Mouse (Mus musculus) midbrain, embryonic 14.5 days (tissue): ENCODE data around the gene Foxj2. TPM values are rescaled to one million over a fixed set of nuclear protein-coding genes. Genes with fewer than 3 reads are reported as not detected.
A peak's percentile ranks its signal among the peaks of the same experiment; 100 is the strongest.

Experiments used
- ATAC-seq: fragments of 200-750 bp; cut with Nextera tagmentation; 2 replicates; pipeline ENCODE4 v1.8.0; 2017; ENCODE audit warnings: moderate number of reproducible peaks, moderate library complexity; ENCODE audit not compliant: low FRiP score, low TSS enrichment
- DNase-seq: peaks from one replicate; pipeline ENCODE4 v3.0.0-alpha.2; 2015
- H3K27ac ChIP-seq: fragments of 300-500 bp; sonication (generic); replicated peaks from 2 replicates; pipeline ENCODE4 v1.5.1; 2014; ENCODE audit warnings: mild to moderate bottlenecking, low read depth, low read length, moderate library complexity
- H3K27me3 ChIP-seq: fragments of 300-500 bp; sonication (generic); 2 replicates; pipeline ENCODE4 v1.6.1; 2014; ENCODE audit warnings: low read length, control low read depth, mixed read lengths; ENCODE audit not compliant: control insufficient read depth, insufficient read depth
- H3K36me3 ChIP-seq: fragments of 300-500 bp; sonication (generic); 2 replicates; pipeline ENCODE4 v1.6.1; 2014; ENCODE audit warnings: low read length, control low read depth; ENCODE audit not compliant: control insufficient read depth, insufficient read depth
- H3K4me1 ChIP-seq: fragments of 300-500 bp; sonication (generic); 2 replicates; pipeline ENCODE4 v1.6.1; 2014; ENCODE audit warnings: mild to moderate bottlenecking, antibody characterized with exemption, low read length, control low read depth; ENCODE audit not compliant: control insufficient read depth, insufficient read depth
- H3K4me2 ChIP-seq: fragments of 300-500 bp; sonication (generic); 2 replicates; pipeline ENCODE4 v1.6.1; 2014; ENCODE audit warnings: mild to moderate bottlenecking, low read length, moderate library complexity
- H3K4me3 ChIP-seq: fragments of 300-500 bp; sonication (generic); replicated peaks from 2 replicates; pipeline ENCODE4 v1.5.1; 2014; ENCODE audit warnings: low read depth, low read length
- H3K9ac ChIP-seq: fragments of 300-500 bp; sonication (generic); replicated peaks from 2 replicates; pipeline ENCODE4 v1.6.1; 2014; ENCODE audit warnings: mild to moderate bottlenecking, low read length, moderate library complexity
- H3K9me3 ChIP-seq: fragments of 300-500 bp; sonication (generic); 2 replicates; pipeline ENCODE4 v1.6.1; 2016; ENCODE audit warnings: low read length, control low read depth, mixed read lengths; ENCODE audit not compliant: control insufficient read depth
- WGBS: fragments of 180-500 bp; shearing (Covaris S2); extraction: QIAGEN DNeasy Blood & Tissue Kit; methylation state at CpG from one replicate; pipeline ENCODE4 v1.1.7; 2014; 5-methylcytosine and 5-hydroxymethylcytosine counted together
- polyA plus RNA-seq: library from polyadenylated mRNA; unstranded; fragments of >200 nt; fragmentation: Nextera tagmentation; extraction: Ambion mirVana; gene quantifications from 2 replicates; pipeline ENCODE4 v1.2.1, GENCODE M21; 2014

The Foxj2 gene
- polyA plus RNA-seq, 1 experiment from 2014 or later = 9.0 TPM

DNA sequence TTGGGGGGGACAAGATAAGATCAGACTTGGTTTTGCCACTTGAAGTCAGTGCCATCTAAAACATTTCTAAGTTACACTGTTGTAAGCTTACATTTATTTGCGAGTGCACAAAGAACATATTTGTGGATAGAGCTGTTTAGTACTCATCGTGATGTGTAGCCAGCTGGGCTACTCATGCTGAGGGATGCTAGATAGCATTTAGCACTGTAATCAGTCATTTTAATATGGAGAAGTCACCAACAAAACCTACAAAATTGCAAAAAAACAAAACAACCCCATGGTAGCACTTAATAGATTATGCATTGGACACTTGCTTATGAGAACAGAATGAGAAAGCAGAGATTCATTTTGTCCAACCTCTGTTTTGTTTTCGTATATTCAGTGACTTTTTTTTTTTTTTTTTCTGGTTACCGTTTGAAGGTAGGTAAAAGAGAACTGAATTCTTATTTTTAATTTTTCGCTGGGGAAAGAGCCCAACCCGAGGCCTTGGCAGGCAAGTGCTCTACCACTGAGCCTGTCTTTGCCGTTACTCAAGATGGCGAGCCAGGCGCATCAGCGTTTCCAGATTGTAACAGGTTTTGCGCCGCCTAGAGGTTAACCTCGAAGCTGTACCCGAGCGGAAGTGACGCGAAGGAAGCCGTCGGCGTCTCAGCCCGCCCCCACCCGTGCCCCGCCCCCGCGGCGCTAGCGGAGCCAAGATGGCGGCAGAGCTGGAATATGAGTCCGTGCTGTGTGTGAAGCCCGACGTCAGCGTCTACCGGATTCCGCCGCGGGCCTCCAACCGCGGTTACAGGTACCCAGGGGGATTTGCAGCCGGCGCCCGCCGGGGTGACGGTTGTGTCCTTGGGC lies 54.4 kb downstream of the Foxj2 start, which contains the start of gene Necap1:
Gene Necap1 (plus strand): TSS at position 604 of the 849 bp plus-strand sequence.
- WGBS = 8% methylated on average over 43 of the region's 43 CpGs
- H3K27me3 ChIP-seq = peaks cover 3% of the 10 kb centered on the region; the same call in 1 of the 2 replicates
- ATAC-seq = peak; percentile 99

DNA sequence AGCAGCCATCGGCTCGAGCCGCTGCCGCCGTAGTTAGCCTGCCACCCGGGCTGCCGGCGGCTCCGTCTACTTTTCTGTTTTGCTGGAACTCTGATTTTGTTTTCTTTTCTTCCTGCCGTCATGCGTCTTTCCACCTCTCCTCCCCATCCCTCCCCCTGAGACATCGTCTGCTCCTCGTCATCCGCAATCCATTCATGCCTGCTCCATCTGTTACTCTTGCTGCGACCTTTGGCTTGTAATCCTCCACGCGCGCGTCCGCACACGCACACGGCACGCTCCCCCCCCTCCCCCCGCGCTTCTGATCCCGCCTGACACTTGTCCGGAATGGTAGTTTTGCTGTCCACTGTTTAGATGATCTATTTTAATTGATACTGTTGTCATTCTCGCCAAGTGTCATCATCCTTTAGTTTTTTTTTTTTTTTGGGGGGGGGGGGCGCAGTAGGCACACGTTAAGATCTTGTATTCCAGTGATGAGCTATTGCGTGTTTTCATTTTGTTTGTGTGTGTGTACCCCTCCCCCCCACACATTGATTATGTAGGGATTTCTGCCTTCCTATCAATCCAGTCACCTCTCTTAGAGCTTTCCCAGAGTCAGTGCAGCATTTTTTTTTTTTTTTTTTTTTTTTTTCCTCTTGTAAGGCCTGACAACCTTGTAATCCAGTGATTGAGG lies 55.1 kb downstream of the Foxj2 start:
- Histone ChIP-seq H3K4me1 (peaks cover 5% of the 10 kb centered on the region), H3K4me3 (peak overlapping the region; percentile 86), H3K27ac (peak overlapping the region; percentile 93), H3K9ac (peak overlapping the region; percentile 83), H3K27me3 (peaks cover 3% of the 10 kb centered on the region; the same call in 1 of the 2 replicates), H3K4me2 (peak overlapping the region; percentile 67), H3K9me3 (no peaks in the 10 kb centered on the region), H3K36me3 (peaks cover 23% of the 10 kb centered on the region)
- DNase-seq (peak; percentile 73), ATAC-seq (peak; percentile 81)
- under 1% methylated on average over 31 of the region's 31 CpGs for WGBS

More for the DNA sequence above, 54.4 kb downstream of the Foxj2 start, which contains the start of gene Necap1:
- Histone ChIP-seq H3K4me1 (peaks cover 5% of the 10 kb centered on the region), H3K27ac (peak within 1 kb of the TSS; percentile 93), H3K4me2 (peak within 1 kb of the TSS; percentile 67), H3K4me3 (peak within 1 kb of the TSS; percentile 86), H3K36me3 (peaks cover 16% of the 10 kb centered on the region), H3K9ac (peak within 1 kb of the TSS; percentile 83), H3K9me3 (no peaks in the 10 kb centered on the region)
- DNase-seq = peak; percentile 100

DNA sequence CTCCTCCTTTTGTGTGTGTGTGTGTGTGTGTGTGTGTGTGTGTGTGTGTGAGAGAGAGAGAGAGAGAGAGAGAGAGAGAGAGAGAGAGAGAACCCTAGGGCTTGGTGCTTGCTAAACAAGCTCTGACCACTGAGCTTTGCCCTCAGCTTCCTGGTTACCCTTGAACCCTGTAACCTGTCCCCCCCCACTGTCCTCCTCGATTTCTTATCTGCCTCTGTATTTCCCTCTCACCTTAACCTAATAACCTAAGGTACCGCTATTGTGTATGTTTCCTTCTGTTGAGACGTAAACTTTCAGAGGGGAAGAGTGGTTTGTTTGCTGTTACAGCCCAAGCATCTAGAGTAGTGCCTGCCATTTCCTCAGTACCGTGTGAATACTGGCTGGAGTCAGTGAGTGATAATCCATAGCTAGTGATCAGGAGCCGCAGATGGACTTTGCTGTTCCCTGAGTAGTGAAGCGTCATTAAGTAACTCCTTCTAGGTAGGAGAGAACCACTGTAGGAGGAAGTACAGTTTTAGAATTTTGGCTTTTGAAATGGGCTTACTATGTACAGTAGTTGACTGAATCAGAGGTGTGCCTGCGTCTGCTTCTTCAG lies 59.5 kb downstream of the Foxj2 start:
- H3K4me2 ChIP-seq = no peak overlapping the region
- H3K4me3 ChIP-seq = no peak overlapping the region
- no peaks in the 10 kb centered on the region for H3K27me3 ChIP-seq
- no peak overlapping the region for H3K27ac ChIP-seq
- H3K9me3 ChIP-seq = no peaks in the 10 kb centered on the region
- ATAC-seq (no peak), DNase-seq (no peak)
- peaks cover 5% of the 10 kb centered on the region for H3K4me1 ChIP-seq
- H3K9ac ChIP-seq = no peak overlapping the region
- H3K36me3 ChIP-seq = peaks cover 64% of the 10 kb centered on the region
- 95% methylated on average over 7 of the region's 7 CpGs for WGBS

DNA sequence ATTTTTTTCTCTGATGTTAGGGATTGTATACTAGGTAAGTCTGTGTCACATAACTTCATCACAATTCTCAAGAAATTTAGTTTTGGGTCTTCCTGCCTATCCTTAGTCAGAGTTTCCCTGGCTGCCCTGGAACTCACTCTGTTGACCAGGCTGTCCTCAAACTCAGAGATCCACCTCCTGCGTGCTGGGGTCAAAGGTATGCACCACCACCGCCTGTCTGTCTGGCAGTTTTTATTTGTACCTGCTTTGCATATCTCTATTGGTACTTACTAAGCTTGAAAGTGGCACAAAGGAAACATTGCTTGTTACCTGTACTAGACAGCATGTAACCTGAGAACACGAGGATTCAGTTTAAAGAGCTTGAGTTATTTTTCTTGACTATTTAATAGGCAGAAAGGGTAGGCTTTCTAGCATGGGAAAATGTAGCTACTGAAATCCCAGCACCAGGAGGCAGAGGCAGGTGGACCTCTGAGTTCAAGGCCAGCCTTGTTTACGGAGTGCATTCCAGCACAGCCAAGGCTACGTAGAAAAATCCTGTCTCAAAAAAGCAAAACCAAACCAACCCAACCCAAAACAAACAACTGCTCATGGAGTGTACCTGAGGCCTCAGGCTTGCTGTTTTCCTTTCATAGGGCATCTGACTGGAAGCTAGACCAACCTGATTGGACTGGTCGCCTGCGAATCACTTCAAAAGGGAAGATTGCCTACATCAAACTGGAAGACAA lies 60.2 kb downstream of the Foxj2 start:
- H3K27ac ChIP-seq = no peak overlapping the region
- 91% methylated on average over 7 of the region's 7 CpGs for WGBS
- ATAC-seq = no peak
- H3K9ac ChIP-seq = no peak overlapping the region
- no peaks in the 10 kb centered on the region for H3K27me3 ChIP-seq
- H3K36me3 ChIP-seq = peaks cover 71% of the 10 kb centered on the region
- DNase-seq = no peak
- no peak overlapping the region for H3K4me3 ChIP-seq
- H3K4me1 ChIP-seq = peaks cover 5% of the 10 kb centered on the region
- H3K4me2 ChIP-seq = no peak overlapping the region
- no peaks in the 10 kb centered on the region for H3K9me3 ChIP-seq

DNA sequence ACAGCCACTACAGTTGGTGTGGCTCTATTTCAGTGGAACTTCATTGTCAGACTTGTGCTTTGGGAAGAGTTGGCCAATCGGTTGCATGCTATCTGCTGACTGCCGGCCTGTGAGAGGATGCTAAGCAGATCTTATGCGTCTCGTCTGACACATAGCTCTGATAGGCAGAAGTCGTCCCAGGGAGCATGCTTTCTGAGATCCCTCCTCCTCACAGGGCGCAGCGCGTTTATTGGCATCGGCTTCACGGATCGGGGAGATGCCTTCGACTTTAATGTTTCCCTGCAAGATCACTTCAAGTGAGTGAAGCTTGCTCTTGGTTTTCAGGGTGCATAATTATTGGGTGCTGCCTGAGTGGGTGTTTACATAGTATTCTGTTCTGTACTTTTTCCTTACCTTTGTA lies 61.6 kb downstream of the Foxj2 start:
- no peaks in the 10 kb centered on the region for H3K9me3 ChIP-seq
- H3K4me2 ChIP-seq = no peak overlapping the region
- DNase-seq (no peak), ATAC-seq (no peak)
- peaks cover 84% of the 10 kb centered on the region for H3K36me3 ChIP-seq
- H3K27ac ChIP-seq = no peak overlapping the region
- H3K4me3 ChIP-seq = no peak overlapping the region
- 94% methylated on average over 12 of the region's 12 CpGs for WGBS
- H3K9ac ChIP-seq = no peak overlapping the region
- no peaks in the 10 kb centered on the region for H3K4me1 ChIP-seq
- no peaks in the 10 kb centered on the region for H3K27me3 ChIP-seq

DNA sequence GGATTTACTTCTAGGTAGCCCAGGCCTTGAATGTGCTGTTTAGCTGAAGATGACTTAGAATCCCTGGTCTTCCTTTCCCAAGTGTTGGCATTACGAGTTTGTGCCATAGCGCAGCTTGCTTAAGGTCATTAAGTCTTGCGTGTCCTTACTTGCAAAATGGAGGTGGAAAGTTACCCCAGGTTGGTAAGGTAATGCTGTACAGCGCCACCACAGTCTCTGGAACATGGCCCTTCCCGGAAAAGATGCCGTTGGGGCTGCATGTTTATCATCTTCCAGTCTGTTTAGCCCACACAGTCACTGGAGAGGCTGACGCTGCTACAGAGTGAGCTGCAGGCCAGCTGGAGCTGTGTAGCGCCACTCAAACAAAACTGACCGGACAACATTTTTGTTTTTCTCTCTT lies 63.9 kb downstream of the Foxj2 start:
- no peak overlapping the region for H3K4me2 ChIP-seq
- no peak overlapping the region for H3K4me3 ChIP-seq
- DNase-seq (no peak), ATAC-seq (no peak)
- WGBS = 96% methylated on average over 9 of the region's 9 CpGs
- no peaks in the 10 kb centered on the region for H3K27me3 ChIP-seq
- H3K4me1 ChIP-seq = no peaks in the 10 kb centered on the region
- peaks cover 95% of the 10 kb centered on the region for H3K36me3 ChIP-seq
- no peaks in the 10 kb centered on the region for H3K9me3 ChIP-seq
- no peak overlapping the region for H3K9ac ChIP-seq
- no peak overlapping the region for H3K27ac ChIP-seq

DNA sequence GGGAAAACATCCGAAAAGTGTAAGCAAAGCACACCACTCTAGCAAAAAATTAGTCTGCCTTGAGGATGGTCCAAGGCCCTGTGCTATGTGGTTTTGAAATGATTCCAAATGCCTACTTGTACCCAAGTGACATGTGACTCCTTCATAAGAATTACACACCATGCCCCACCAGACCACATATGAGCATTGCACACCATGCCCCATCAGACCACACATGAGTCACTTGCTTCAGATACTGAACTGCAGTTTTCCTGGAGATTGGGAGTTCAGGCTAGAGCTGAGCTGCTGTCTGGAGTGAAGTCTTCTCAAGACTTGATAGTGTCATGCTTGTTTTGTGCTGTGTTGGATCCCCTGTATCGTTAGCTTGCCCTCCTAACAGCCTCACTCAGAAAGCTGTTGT lies 69.9 kb downstream of the Foxj2 start:
- 95% methylated on average over 2 of the region's 2 CpGs for WGBS
- Histone ChIP-seq H3K9me3 (no peaks in the 10 kb centered on the region), H3K9ac (no peak overlapping the region), H3K27me3 (no peaks in the 10 kb centered on the region), H3K4me1 (no peaks in the 10 kb centered on the region), H3K36me3 (peaks cover 64% of the 10 kb centered on the region), H3K4me3 (no peak overlapping the region), H3K27ac (no peak overlapping the region), H3K4me2 (no peak overlapping the region)
- no peak for DNase-seq
- ATAC-seq = no peak

DNA sequence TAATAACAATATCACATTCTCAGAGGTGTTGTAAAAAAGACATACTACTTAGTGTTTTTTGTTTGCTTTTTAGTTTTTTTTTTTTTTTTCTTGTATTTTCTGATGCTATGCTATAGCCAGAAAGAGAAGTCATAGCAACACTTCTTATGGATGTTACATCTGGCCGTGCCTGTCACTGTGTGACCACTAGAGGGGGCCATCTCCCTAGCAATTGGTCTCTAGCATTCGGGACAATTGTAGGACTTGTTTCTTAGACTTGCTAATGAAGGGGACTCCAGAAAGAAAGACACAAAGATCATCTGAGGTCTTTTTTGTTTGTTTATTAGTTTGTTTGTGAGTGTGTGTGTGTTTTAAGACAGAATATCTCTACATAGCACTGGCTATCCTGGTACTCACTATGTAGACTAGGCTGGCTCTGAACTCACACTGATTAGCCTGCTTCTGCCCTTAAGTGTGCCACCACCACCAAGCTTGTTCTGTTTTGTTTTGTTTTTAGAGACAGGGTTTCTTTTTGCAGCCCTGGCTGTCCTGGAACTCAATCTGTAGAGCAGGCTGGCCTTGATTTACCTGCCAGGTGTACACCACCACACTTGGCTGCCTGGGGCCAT lies 72.8 kb downstream of the Foxj2 start:
- Histone ChIP-seq H3K27ac (no peak overlapping the region), H3K9me3 (no peaks in the 10 kb centered on the region), H3K9ac (no peak overlapping the region), H3K36me3 (peaks cover 37% of the 10 kb centered on the region), H3K4me2 (no peak overlapping the region), H3K4me3 (no peak overlapping the region), H3K27me3 (no peaks in the 10 kb centered on the region), H3K4me1 (no peaks in the 10 kb centered on the region)
- 7% methylated on average over 2 of the region's 2 CpGs for WGBS
- DNase-seq (peak; percentile 86), ATAC-seq (no peak)
